Mouse (Mus musculus) forebrain, embryonic 14.5 days (tissue): ENCODE data around the gene Psmb10. TPM values are rescaled to one million over a fixed set of nuclear protein-coding genes. Genes with fewer than 3 reads are reported as not detected.

Experiments used
- ATAC-seq: fragments of 200-750 bp; cut with Nextera tagmentation; 2 replicates; pipeline ENCODE4 v1.8.0; 2017; ENCODE audit warnings: mild to moderate bottlenecking, moderate library complexity
- DNase-seq: peaks from one replicate; pipeline ENCODE4 v3.0.0-alpha.2; 2015; ENCODE audit warnings: low spot score
- H3K27ac ChIP-seq: fragments of 300-500 bp; sonication (generic); 2 replicates; pipeline ENCODE4 v1.5.1; 2014; ENCODE audit warnings: low read depth, mild to moderate bottlenecking, control low read depth, low read length, moderate library complexity
- H3K27me3 ChIP-seq: fragments of 300-500 bp; sonication (generic); replicated peaks from 2 replicates; pipeline ENCODE4 v1.6.1; 2014; ENCODE audit warnings: low read length, control low read depth, mixed read lengths; ENCODE audit not compliant: control insufficient read depth, insufficient read depth
- H3K36me3 ChIP-seq: fragments of 300-500 bp; sonication (generic); 2 replicates; pipeline ENCODE4 v1.6.1; 2014; ENCODE audit warnings: low read length, control low read depth; ENCODE audit not compliant: control insufficient read depth, insufficient read depth
- H3K4me1 ChIP-seq: fragments of 300-500 bp; sonication (generic); 2 replicates; pipeline ENCODE4 v1.6.1; 2014; ENCODE audit warnings: antibody characterized with exemption, low read length, control low read depth; ENCODE audit not compliant: control insufficient read depth, insufficient read depth
- H3K4me2 ChIP-seq: fragments of 300-500 bp; sonication (generic); 2 replicates; pipeline ENCODE4 v1.6.1; 2014; ENCODE audit warnings: mild to moderate bottlenecking, control low read depth, low read length
- H3K4me3 ChIP-seq: fragments of 300-500 bp; sonication (generic); 2 replicates; pipeline ENCODE4 v1.5.1; 2014; ENCODE audit warnings: low read depth, low read length, control low read depth
- H3K9ac ChIP-seq: fragments of 300-500 bp; sonication (generic); 2 replicates; pipeline ENCODE4 v1.6.1; 2014; ENCODE audit warnings: mild to moderate bottlenecking, low read length, control low read depth, moderate library complexity
- H3K9me3 ChIP-seq: fragments of 300-500 bp; sonication (generic); replicated peaks from 2 replicates; pipeline ENCODE4 v1.6.1; 2016; ENCODE audit warnings: low read length, control low read depth, mixed read lengths; ENCODE audit not compliant: control insufficient read depth
- WGBS: fragments of 180-500 bp; shearing (Covaris S2); extraction: QIAGEN DNeasy Blood & Tissue Kit; methylation state at CpG from one replicate; pipeline ENCODE4 v1.1.7; 2014; 5-methylcytosine and 5-hydroxymethylcytosine counted together
- polyA plus RNA-seq: library from polyadenylated mRNA; unstranded; fragments of >200 nt; fragmentation: Nextera tagmentation; extraction: Ambion mirVana; gene quantifications from 2 replicates; pipeline ENCODE4 v1.2.1, GENCODE M21; 2014

Psmb10 gene
- polyA plus RNA-seq, 1 experiment from 2014 or later: 57.8 TPM

- no peak overlapping the region for H3K4me3 ChIP-seq
- H3K27me3 ChIP-seq: no peaks in the 10 kb centered on the region
- no peaks in the 10 kb centered on the region for H3K4me1 ChIP-seq
- ATAC-seq: peak; percentile 33; the same call in 1 of the 2 replicates
- DNase-seq: peak; percentile 60
- H3K9ac ChIP-seq: no peak overlapping the region
- H3K36me3 ChIP-seq: no peaks in the 10 kb centered on the region
- no peaks in the 10 kb centered on the region for H3K9me3 ChIP-seq
- no peak overlapping the region for H3K4me2 ChIP-seq
- no peak overlapping the region for H3K27ac ChIP-seq
- 50% methylated on average over 10 of the region's 10 CpGs for WGBS
Measured at GRCm38 (mm10) chr8:105949350-105949749, 11.1 kb upstream of the Psmb10 start.

DNA sequence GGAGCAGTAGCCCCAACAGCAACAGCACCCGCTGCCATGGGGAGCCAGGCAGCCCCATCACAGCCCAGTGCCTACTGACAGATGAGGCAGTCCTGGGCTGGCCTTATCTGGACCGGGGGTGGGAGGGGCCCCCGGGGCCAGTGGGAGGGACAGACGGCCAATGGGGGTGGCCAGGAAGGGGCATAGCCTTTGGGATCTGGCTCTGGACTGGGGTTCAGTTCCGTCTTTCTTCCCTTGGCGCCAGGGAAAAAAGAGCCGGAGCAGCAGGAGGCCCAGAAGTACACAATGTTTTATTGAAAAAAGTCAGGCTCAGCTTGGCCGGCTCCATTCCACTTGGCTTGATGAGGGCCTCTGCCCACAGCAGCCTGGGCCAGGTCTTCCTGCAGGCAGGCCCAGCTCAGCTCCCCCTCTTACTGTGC is 5.1 kb upstream of the Psmb10 start, which contains the start of gene Lcat:
Gene Lcat (minus strand): TSS at position 62 of the 419 bp plus-strand sequence.
- ATAC-seq (no peak), DNase-seq (no peak)
- Histone ChIP-seq H3K4me2 (no peak within 1 kb of the TSS), H3K9ac (no peak within 1 kb of the TSS), H3K4me1 (no peaks in the 10 kb centered on the region), H3K4me3 (no peak within 1 kb of the TSS), H3K36me3 (no peaks in the 10 kb centered on the region; the same call in 1 of the 2 replicates), H3K27me3 (no peaks in the 10 kb centered on the region), H3K9me3 (no peaks in the 10 kb centered on the region), H3K27ac (no peak within 1 kb of the TSS)
- WGBS: 45% methylated on average over 8 of the region's 8 CpGs

GRCm38 (mm10) chr8:105942542-105942941 is 4.3 kb upstream of the Psmb10 start:
- DNase-seq (no peak), ATAC-seq (no peak)
- Histone ChIP-seq H3K27me3 (no peaks in the 10 kb centered on the region), H3K4me1 (no peaks in the 10 kb centered on the region; the same call in 1 of the 2 replicates), H3K36me3 (no peaks in the 10 kb centered on the region; the same call in 1 of the 2 replicates), H3K27ac (no peak overlapping the region), H3K4me3 (no peak overlapping the region), H3K9ac (no peak overlapping the region), H3K9me3 (no peaks in the 10 kb centered on the region), H3K4me2 (no peak overlapping the region)
- 95% methylated on average over 5 of the region's 5 CpGs for WGBS

DNA sequence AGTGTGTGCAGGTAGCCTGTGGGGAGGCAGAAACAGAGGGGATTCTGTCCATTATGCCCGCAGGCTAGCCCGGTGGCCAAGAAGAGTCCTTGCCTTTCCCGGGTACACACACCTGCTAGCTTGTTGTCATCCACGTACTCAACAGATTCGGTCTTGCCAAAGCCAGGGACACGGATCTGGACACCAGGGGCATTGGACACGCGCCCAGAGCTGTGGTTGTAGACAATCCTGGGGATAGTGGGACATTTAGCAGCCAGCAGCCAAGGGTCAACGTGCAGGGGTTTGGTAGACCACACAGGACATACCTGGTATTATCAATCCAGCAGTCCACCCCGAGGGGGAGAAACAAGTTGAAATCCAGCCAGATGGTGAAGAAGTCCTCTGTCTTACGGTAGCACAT is 3.8 kb upstream of the Psmb10 start:
- no peaks in the 10 kb centered on the region for H3K27me3 ChIP-seq
- no peaks in the 10 kb centered on the region; the same call in 1 of the 2 replicates for H3K36me3 ChIP-seq
- H3K9ac ChIP-seq: no peak overlapping the region
- no peak overlapping the region for H3K27ac ChIP-seq
- H3K9me3 ChIP-seq: no peaks in the 10 kb centered on the region
- no peak overlapping the region for H3K4me3 ChIP-seq
- no peak for ATAC-seq
- no peaks in the 10 kb centered on the region; the same call in 1 of the 2 replicates for H3K4me1 ChIP-seq
- no peak overlapping the region for H3K4me2 ChIP-seq
- no peak for DNase-seq
- 93% methylated on average over 11 of the region's 11 CpGs for WGBS

GRCm38 (mm10) chr8:105937496-105938305 is 543 bp downstream of the Psmb10 start:
- H3K36me3 ChIP-seq: 0 out of 2 replicates have a peak, but pooled peaks cover 2% of the 10 kb centered on the region
- peak overlapping the region; percentile 75 for H3K4me2 ChIP-seq
- no peaks in the 10 kb centered on the region for H3K9me3 ChIP-seq
- H3K27me3 ChIP-seq: no peaks in the 10 kb centered on the region
- H3K4me1 ChIP-seq: peaks cover 5% of the 10 kb centered on the region
- H3K4me3 ChIP-seq: peak overlapping the region; percentile 55
- peak overlapping the region; percentile 70 for H3K27ac ChIP-seq
- H3K9ac ChIP-seq: peak overlapping the region; percentile 77
- 2% methylated on average over 33 of the region's 33 CpGs for WGBS
- ATAC-seq (peak; percentile 4; the same call in 1 of the 2 replicates), DNase-seq (peak; percentile 45)

DNA sequence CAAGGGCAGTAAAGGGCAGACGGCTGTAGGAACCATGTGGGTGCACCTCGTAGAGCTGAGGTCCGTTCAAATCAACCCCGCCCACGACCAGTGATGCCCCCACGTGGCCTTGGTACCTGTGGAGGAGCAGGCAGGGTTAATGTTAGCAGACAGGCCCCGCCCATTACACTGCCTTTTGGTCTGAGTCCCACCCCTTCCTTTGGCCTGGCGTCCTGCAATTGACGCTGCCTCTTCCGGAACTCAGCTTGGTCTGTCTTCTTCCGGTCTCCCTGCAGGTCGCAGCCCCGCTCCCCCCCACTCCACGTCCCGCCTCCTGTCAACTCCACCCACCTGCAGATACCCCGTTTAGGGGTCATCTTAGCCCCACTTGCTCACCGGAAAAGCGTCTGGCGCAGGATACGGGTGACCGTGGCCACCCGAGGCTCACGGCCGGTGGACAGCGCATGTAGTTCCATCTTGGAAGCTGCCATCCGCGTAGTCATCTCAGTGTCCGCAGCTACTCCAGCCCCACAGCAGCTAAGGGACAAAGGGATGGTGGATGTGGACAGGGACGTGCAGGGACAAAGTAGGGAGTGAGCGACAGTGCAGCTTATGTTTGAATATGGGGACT is 1.3 kb downstream of the Psmb10 start:
- Histone ChIP-seq H3K36me3 (peaks cover 5% of the 10 kb centered on the region; the same call in 1 of the 2 replicates), H3K4me2 (peak overlapping the region; percentile 75), H3K4me1 (peaks cover 5% of the 10 kb centered on the region), H3K4me3 (peak overlapping the region; percentile 55), H3K27me3 (no peaks in the 10 kb centered on the region), H3K9ac (peak overlapping the region; percentile 77), H3K9me3 (no peaks in the 10 kb centered on the region), H3K27ac (peak overlapping the region; percentile 70)
- peak; percentile 91 for DNase-seq
- under 1% methylated on average over 30 of the region's 30 CpGs for WGBS
- ATAC-seq: peak; percentile 91

DNA sequence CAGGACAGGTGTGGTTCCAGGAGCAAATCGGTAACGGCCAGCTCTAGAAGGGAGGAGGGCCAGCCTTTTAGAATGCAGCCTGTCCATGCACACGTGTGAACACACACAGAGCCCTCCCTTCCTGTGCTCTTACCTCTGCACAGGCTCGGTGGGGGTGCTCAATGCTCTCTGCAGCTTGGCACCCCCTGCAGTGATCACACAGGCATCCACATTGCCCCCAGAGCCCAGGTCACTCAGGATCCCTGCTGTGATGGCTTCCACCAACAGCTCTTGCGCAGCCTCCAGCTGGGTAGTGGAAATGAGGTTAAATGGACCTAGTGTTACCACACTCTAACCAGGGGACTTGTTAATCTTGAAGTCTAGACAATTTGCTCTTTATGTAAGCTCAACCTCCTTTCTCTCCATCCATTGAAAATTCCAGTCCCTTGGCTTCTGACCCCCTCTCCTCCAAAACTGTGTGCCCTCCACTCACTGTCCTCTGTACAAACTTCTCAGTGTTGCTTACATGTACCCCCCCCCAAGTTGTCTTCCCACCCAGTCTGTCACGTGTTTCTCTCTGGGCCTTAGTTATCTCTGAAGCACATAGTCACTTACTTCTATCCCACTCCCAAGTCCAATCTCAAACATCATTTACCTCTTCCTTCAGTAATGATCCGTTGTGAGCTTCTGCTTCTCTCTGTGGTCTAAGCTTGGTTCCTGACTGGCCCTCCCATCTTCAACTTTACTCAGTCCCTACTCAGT is 2.2 kb downstream of the Psmb10 start:
- H3K9me3 ChIP-seq: no peaks in the 10 kb centered on the region
- H3K27me3 ChIP-seq: no peaks in the 10 kb centered on the region
- H3K9ac ChIP-seq: peak overlapping the region; percentile 77
- peak overlapping the region; percentile 75 for H3K4me2 ChIP-seq
- ATAC-seq (no peak), DNase-seq (no peak)
- peak overlapping the region; percentile 55 for H3K4me3 ChIP-seq
- H3K36me3 ChIP-seq: peaks cover 8% of the 10 kb centered on the region; the same call in 1 of the 2 replicates
- no peak overlapping the region for H3K27ac ChIP-seq
- WGBS: 29% methylated on average over 7 of the region's 7 CpGs
- H3K4me1 ChIP-seq: peaks cover 5% of the 10 kb centered on the region

- Histone ChIP-seq H3K4me1 (peaks cover 5% of the 10 kb centered on the region), H3K9ac (no peak overlapping the region), H3K27me3 (no peaks in the 10 kb centered on the region), H3K36me3 (peaks cover 11% of the 10 kb centered on the region; the same call in 1 of the 2 replicates), H3K27ac (no peak overlapping the region), H3K9me3 (no peaks in the 10 kb centered on the region), H3K4me3 (no peak overlapping the region), H3K4me2 (no peak overlapping the region)
- no peak for DNase-seq
- ATAC-seq: no peak
- 86% methylated on average over 6 of the region's 6 CpGs for WGBS
Measured at GRCm38 (mm10) chr8:105935105-105935504, 3.1 kb downstream of the Psmb10 start.
